Mouse (Mus musculus): ENCODE measurements at regions not wholly inside any gene's neighbourhood (a gene's known extent, or its start where the extent isn't known, plus 50 kb on each side); places are given as distances from the start of the nearest gene placed in this dataset.

GRCm38 (mm10) chr5:77806334-77807157 is 398.7 kb upstream of the Igfbp7 start:
- no peak overlapping the region for H3K9ac ChIP-seq (replicated peaks; ENCODE audit: low read length)
- H3K36me3 ChIP-seq (replicated peaks; ENCODE audit: control insufficient read depth, insufficient read depth, low read depth, low read length): no peaks in the 10 kb centered on the region
- H3K4me1 ChIP-seq (ENCODE audit: control insufficient read depth, insufficient read depth, low read length): peaks cover 4% of the 10 kb centered on the region
- H3K27me3 ChIP-seq (ENCODE audit: control insufficient read depth, insufficient read depth, low read length): no peaks in the 10 kb centered on the region
- WGBS: 57% methylated on average over 9 of the region's 9 CpGs
- no peak overlapping the region for H3K4me3 ChIP-seq (ENCODE audit: low read depth, low read length)
- no peak overlapping the region for H3K27ac ChIP-seq (replicated peaks; ENCODE audit: low read depth, low read length)
- H3K4me2 ChIP-seq (ENCODE audit: low read depth, low read length): no peak overlapping the region
- no peaks in the 10 kb centered on the region for H3K9me3 ChIP-seq (replicated peaks; ENCODE audit: control insufficient read depth, low read length)
- ATAC-seq (replicated peaks; ENCODE audit: insufficient number of reproducible peaks, low FRiP score, low TSS enrichment, low read depth) (no peak), DNase-seq (ENCODE audit: low spot score) (no peak)

DNA sequence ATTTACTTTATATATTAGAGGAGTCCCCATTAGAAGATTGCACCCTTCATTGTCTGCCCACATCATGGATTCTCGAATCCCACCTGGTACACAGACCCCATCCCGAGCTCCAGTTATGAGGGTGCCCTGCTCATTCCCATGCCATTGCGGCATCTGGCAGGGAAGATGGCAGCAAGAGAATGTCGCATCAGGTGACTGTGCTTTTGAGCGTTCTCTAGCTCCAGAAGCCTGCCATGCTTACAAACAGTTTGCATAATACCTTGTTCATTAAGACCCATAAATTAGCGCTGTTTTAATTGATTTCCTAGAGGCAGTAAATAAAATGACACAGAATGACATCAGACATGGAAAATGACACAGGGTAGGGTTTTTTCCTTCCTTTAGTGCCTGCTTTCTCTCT is 398.0 kb upstream of the Igfbp7 start:
- no peaks in the 10 kb centered on the region for H3K36me3 ChIP-seq (replicated peaks; ENCODE audit: control insufficient read depth, insufficient read depth, low read depth, low read length)
- no peak overlapping the region for H3K4me2 ChIP-seq (ENCODE audit: low read depth, low read length)
- H3K27ac ChIP-seq (replicated peaks; ENCODE audit: low read depth, low read length): no peak overlapping the region
- DNase-seq (ENCODE audit: low spot score): no peak
- no peaks in the 10 kb centered on the region for H3K9me3 ChIP-seq (replicated peaks; ENCODE audit: control insufficient read depth, low read length)
- no peaks in the 10 kb centered on the region for H3K27me3 ChIP-seq (ENCODE audit: control insufficient read depth, insufficient read depth, low read length)
- peaks cover 4% of the 10 kb centered on the region for H3K4me1 ChIP-seq (ENCODE audit: control insufficient read depth, insufficient read depth, low read length)
- ATAC-seq (replicated peaks; ENCODE audit: insufficient number of reproducible peaks, low FRiP score, low TSS enrichment, low read depth): no peak
- WGBS: 89% methylated on average over 6 of the region's 6 CpGs
- H3K9ac ChIP-seq (replicated peaks; ENCODE audit: low read length): no peak overlapping the region
- H3K4me3 ChIP-seq (ENCODE audit: low read depth, low read length): no peak overlapping the region

GRCm38 (mm10) chr5:77805303-77805702 is 397.5 kb upstream of the Igfbp7 start:
- Histone ChIP-seq H3K27me3 (ENCODE audit: control insufficient read depth, insufficient read depth, low read length) (no peaks in the 10 kb centered on the region), H3K36me3 (replicated peaks; ENCODE audit: control insufficient read depth, insufficient read depth, low read depth, low read length) (no peaks in the 10 kb centered on the region), H3K4me2 (ENCODE audit: low read depth, low read length) (no peak overlapping the region), H3K27ac (replicated peaks; ENCODE audit: low read depth, low read length) (no peak overlapping the region), H3K4me3 (ENCODE audit: low read depth, low read length) (no peak overlapping the region), H3K9me3 (replicated peaks; ENCODE audit: control insufficient read depth, low read length) (no peaks in the 10 kb centered on the region), H3K4me1 (ENCODE audit: control insufficient read depth, insufficient read depth, low read length) (peaks cover 4% of the 10 kb centered on the region), H3K9ac (replicated peaks; ENCODE audit: low read length) (no peak overlapping the region)
- DNase-seq (ENCODE audit: low spot score): no peak
- no peak for ATAC-seq (replicated peaks; ENCODE audit: insufficient number of reproducible peaks, low FRiP score, low TSS enrichment, low read depth)
- WGBS: 82% methylated on average over 1 of the region's 1 CpGs

- peaks cover 4% of the 10 kb centered on the region for H3K4me1 ChIP-seq (ENCODE audit: control insufficient read depth, insufficient read depth, low read length)
- DNase-seq (ENCODE audit: low spot score) (no peak), ATAC-seq (replicated peaks; ENCODE audit: insufficient number of reproducible peaks, low FRiP score, low TSS enrichment, low read depth) (no peak)
- no peak overlapping the region for H3K4me2 ChIP-seq (ENCODE audit: low read depth, low read length)
- no peak overlapping the region for H3K9ac ChIP-seq (replicated peaks; ENCODE audit: low read length)
- H3K27ac ChIP-seq (replicated peaks; ENCODE audit: low read depth, low read length): no peak overlapping the region
- H3K36me3 ChIP-seq (replicated peaks; ENCODE audit: control insufficient read depth, insufficient read depth, low read depth, low read length): no peaks in the 10 kb centered on the region
- no peaks in the 10 kb centered on the region for H3K9me3 ChIP-seq (replicated peaks; ENCODE audit: control insufficient read depth, low read length)
- no peaks in the 10 kb centered on the region for H3K27me3 ChIP-seq (ENCODE audit: control insufficient read depth, insufficient read depth, low read length)
- 60% methylated on average over 9 of the region's 9 CpGs for WGBS
- no peak overlapping the region for H3K4me3 ChIP-seq (ENCODE audit: low read depth, low read length)
Measured at GRCm38 (mm10) chr5:77804113-77804512, 396.3 kb upstream of the Igfbp7 start.

GRCm38 (mm10) chr5:77803562-77803961 is 395.7 kb upstream of the Igfbp7 start:
- Histone ChIP-seq H3K9ac (replicated peaks; ENCODE audit: low read length) (no peak overlapping the region), H3K4me2 (ENCODE audit: low read depth, low read length) (no peak overlapping the region), H3K9me3 (replicated peaks; ENCODE audit: control insufficient read depth, low read length) (no peaks in the 10 kb centered on the region), H3K36me3 (replicated peaks; ENCODE audit: control insufficient read depth, insufficient read depth, low read depth, low read length) (no peaks in the 10 kb centered on the region), H3K4me3 (ENCODE audit: low read depth, low read length) (no peak overlapping the region), H3K4me1 (ENCODE audit: control insufficient read depth, insufficient read depth, low read length) (peaks cover 4% of the 10 kb centered on the region), H3K27ac (replicated peaks; ENCODE audit: low read depth, low read length) (no peak overlapping the region), H3K27me3 (ENCODE audit: control insufficient read depth, insufficient read depth, low read length) (no peaks in the 10 kb centered on the region)
- peak; percentile 78 for DNase-seq (ENCODE audit: low spot score)
- WGBS: 49% methylated on average over 6 of the region's 6 CpGs
- ATAC-seq (replicated peaks; ENCODE audit: insufficient number of reproducible peaks, low FRiP score, low TSS enrichment, low read depth): no peak

DNA sequence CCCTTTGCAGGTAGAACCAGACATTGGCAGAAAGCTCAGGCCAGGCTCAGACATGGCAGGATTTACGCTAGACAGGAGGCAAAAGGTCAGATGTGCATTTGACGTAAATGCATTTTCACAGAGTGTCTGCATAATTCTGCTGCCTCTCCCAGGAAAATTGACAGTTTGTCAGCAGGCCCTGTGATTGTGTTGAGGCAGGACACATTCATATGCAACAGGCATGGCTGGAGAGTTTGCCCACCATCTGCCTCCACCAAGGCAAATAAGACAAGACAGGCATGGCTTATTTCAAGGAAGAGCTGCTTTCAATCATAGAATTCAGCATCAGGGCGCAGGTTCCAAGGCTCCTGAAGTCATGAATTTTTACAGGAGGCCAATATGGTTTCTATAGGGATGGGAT is 389.1 kb upstream of the Igfbp7 start:
- H3K27ac ChIP-seq (replicated peaks; ENCODE audit: low read depth, low read length): no peak overlapping the region
- ATAC-seq (replicated peaks; ENCODE audit: insufficient number of reproducible peaks, low FRiP score, low TSS enrichment, low read depth): no peak

DNA sequence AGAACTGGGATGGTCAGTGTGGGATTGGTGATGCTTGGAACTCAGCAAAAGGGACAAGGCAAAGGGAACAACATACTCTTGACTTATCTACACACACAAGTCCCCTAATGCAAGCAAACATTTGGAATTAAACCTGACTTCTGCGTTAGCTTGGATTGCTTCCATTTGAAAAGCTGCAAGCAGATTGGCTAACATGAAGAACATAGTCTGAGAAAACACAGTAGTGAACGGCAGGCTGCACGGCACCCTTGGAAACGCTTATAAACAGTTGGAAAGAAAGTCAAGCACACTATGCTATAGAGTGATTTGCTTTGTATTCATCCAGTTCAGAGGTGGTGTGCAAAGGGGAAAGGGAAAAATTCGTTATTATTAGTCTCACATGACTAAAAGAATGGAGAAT is 387.9 kb upstream of the Igfbp7 start:
- DNase-seq (ENCODE audit: low spot score): no peak
- no peak for ATAC-seq (replicated peaks; ENCODE audit: insufficient number of reproducible peaks, low FRiP score, low TSS enrichment, low read depth)
- 77% methylated on average over 5 of the region's 5 CpGs for WGBS
- no peaks in the 10 kb centered on the region for H3K9me3 ChIP-seq (replicated peaks; ENCODE audit: control insufficient read depth, low read length)
- H3K9ac ChIP-seq (replicated peaks; ENCODE audit: low read length): no peak overlapping the region
- no peak overlapping the region for H3K27ac ChIP-seq (replicated peaks; ENCODE audit: low read depth, low read length)
- no peak overlapping the region for H3K4me3 ChIP-seq (ENCODE audit: low read depth, low read length)
- no peak overlapping the region for H3K4me2 ChIP-seq (ENCODE audit: low read depth, low read length)
- no peaks in the 10 kb centered on the region for H3K27me3 ChIP-seq (ENCODE audit: control insufficient read depth, insufficient read depth, low read length)
- H3K36me3 ChIP-seq (replicated peaks; ENCODE audit: control insufficient read depth, insufficient read depth, low read depth, low read length): no peaks in the 10 kb centered on the region
- H3K4me1 ChIP-seq (ENCODE audit: control insufficient read depth, insufficient read depth, low read length): no peaks in the 10 kb centered on the region

More for the DNA sequence above, 389.1 kb upstream of the Igfbp7 start:
- Histone ChIP-seq H3K27me3 (ENCODE audit: control insufficient read depth, insufficient read depth, low read length) (no peaks in the 10 kb centered on the region), H3K9ac (replicated peaks; ENCODE audit: low read length) (no peak overlapping the region), H3K4me1 (ENCODE audit: control insufficient read depth, insufficient read depth, low read length) (no peaks in the 10 kb centered on the region), H3K4me3 (ENCODE audit: low read depth, low read length) (no peak overlapping the region), H3K36me3 (replicated peaks; ENCODE audit: control insufficient read depth, insufficient read depth, low read depth, low read length) (no peaks in the 10 kb centered on the region), H3K9me3 (replicated peaks; ENCODE audit: control insufficient read depth, low read length) (no peaks in the 10 kb centered on the region), H3K4me2 (ENCODE audit: low read depth, low read length) (no peak overlapping the region)
- WGBS: 76% methylated on average over 3 of the region's 3 CpGs
- no peak for DNase-seq (ENCODE audit: low spot score)

- no peak overlapping the region for H3K9ac ChIP-seq (replicated peaks; ENCODE audit: low read length)
- no peak overlapping the region for H3K4me3 ChIP-seq (ENCODE audit: low read depth, low read length)
- no peaks in the 10 kb centered on the region for H3K4me1 ChIP-seq (ENCODE audit: control insufficient read depth, insufficient read depth, low read length)
- no peaks in the 10 kb centered on the region for H3K9me3 ChIP-seq (replicated peaks; ENCODE audit: control insufficient read depth, low read length)
- no peak for DNase-seq (ENCODE audit: low spot score)
- no peaks in the 10 kb centered on the region for H3K27me3 ChIP-seq (ENCODE audit: control insufficient read depth, insufficient read depth, low read length)
- ATAC-seq (replicated peaks; ENCODE audit: insufficient number of reproducible peaks, low FRiP score, low TSS enrichment, low read depth): no peak
- H3K4me2 ChIP-seq (ENCODE audit: low read depth, low read length): no peak overlapping the region
- no peak overlapping the region for H3K27ac ChIP-seq (replicated peaks; ENCODE audit: low read depth, low read length)
- 66% methylated on average over 2 of the region's 2 CpGs for WGBS
- no peaks in the 10 kb centered on the region for H3K36me3 ChIP-seq (replicated peaks; ENCODE audit: control insufficient read depth, insufficient read depth, low read depth, low read length)
Measured at GRCm38 (mm10) chr5:77783953-77784352, 376.1 kb upstream of the Igfbp7 start.
